Mouse (Mus musculus) stomach, embryonic 14.5 days (tissue): ENCODE results near the gene Hgfac. TPM values are rescaled to one million over a fixed set of nuclear protein-coding genes. Genes with fewer than 3 reads are reported as not detected.

Experiments used
- ATAC-seq: fragments of 200-750 bp; cut with Nextera tagmentation; 2 replicates; pipeline ENCODE4 v1.8.0; 2017; ENCODE audit warnings: low read depth, moderate TSS enrichment; ENCODE audit not compliant: insufficient number of reproducible peaks, insufficient read depth, low FRiP score
- H3K27ac ChIP-seq: fragments of 300-500 bp; sonication (generic); 2 replicates; pipeline ENCODE4 v1.5.1; 2014; ENCODE audit warnings: mild to moderate bottlenecking, low read length, moderate library complexity, mixed read lengths
- H3K27me3 ChIP-seq: fragments of 300-500 bp; sonication (generic); 2 replicates; pipeline ENCODE4 v1.6.1; 2014; ENCODE audit warnings: low read length, control low read depth, mixed read lengths; ENCODE audit not compliant: control insufficient read depth, insufficient read depth
- H3K36me3 ChIP-seq: fragments of 300-500 bp; sonication (generic); 2 replicates; pipeline ENCODE4 v1.6.1; 2014; ENCODE audit warnings: mild to moderate bottlenecking, control low read depth, low read length, moderate library complexity, mixed read lengths; ENCODE audit not compliant: control insufficient read depth, insufficient read depth
- H3K4me1 ChIP-seq: fragments of 300-500 bp; sonication (generic); 2 replicates; pipeline ENCODE4 v1.6.1; 2014; ENCODE audit warnings: low read length, control low read depth, mixed read lengths; ENCODE audit not compliant: control insufficient read depth, insufficient read depth
- H3K4me2 ChIP-seq: fragments of 300-500 bp; sonication (generic); replicated peaks from 2 replicates; pipeline ENCODE4 v1.6.1; 2014; ENCODE audit warnings: low read depth, low read length, control low read depth
- H3K4me3 ChIP-seq: fragments of 300-500 bp; sonication (generic); 2 replicates; pipeline ENCODE4 v1.5.1; 2014; ENCODE audit warnings: low read depth, low read length, control low read depth
- H3K9ac ChIP-seq: fragments of 300-500 bp; sonication (generic); replicated peaks from 2 replicates; pipeline ENCODE4 v1.6.1; 2014; ENCODE audit warnings: low read depth, mild to moderate bottlenecking, control low read depth, low read length, moderate library complexity, mixed read lengths
- H3K9me3 ChIP-seq: fragments of 300-500 bp; sonication (generic); 2 replicates; pipeline ENCODE4 v1.6.1; 2016; ENCODE audit warnings: low read depth, low read length, control low read depth; ENCODE audit not compliant: control insufficient read depth
- WGBS: fragments of 180-500 bp; shearing (Covaris S2); extraction: QIAGEN DNeasy Blood & Tissue Kit; methylation state at CpG from one replicate; pipeline ENCODE4 v1.1.7; 2014; 5-methylcytosine and 5-hydroxymethylcytosine counted together
- polyA plus RNA-seq: library from polyadenylated mRNA; unstranded; fragments of >200 nt; fragmentation: Nextera tagmentation; extraction: Ambion mirVana; gene quantifications from 2 replicates; pipeline ENCODE4 v1.2.1, GENCODE M21; 2014

Gene Hgfac
- 0.58 and 0.84 TPM in 2 replicates for polyA plus RNA-seq

DNA sequence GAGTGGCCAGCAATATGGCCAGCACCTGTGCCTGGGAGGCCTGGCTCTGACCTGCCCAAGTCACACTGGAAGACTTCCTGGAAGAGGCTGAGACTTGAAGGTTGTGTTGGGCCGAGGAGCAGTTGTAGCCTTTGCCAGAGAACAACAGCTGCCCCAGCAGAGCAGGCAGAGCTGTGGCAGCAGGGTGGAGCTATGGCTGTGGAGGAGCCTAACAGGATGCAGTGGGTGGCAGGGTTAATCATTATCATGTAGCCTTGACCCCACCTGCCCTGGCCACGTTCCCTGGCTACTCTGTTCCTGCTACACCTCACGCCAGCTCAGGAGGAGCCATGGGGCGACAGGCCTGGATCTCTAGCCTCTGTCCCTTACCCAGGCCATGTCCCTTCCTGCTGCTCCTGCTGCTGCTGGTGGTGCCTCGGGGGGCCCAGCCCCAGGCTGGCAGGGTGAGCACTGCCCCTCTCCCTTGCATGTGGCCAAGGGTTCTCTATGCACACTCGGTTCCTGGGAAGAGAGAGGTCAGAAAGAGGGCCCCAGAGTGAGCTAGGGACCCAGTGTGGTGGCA, at the start of gene Hgfac:
Gene Hgfac (plus strand): TSS at position 242 of the 562 bp plus-strand sequence.
- Histone ChIP-seq H3K27me3 (no peaks in the 10 kb centered on the region), H3K4me2 (no peak within 1 kb of the TSS), H3K4me1 (no peaks in the 10 kb centered on the region), H3K9me3 (no peaks in the 10 kb centered on the region), H3K27ac (no peak within 1 kb of the TSS), H3K9ac (no peak within 1 kb of the TSS), H3K4me3 (no peak within 1 kb of the TSS), H3K36me3 (no peaks in the 10 kb centered on the region)
- ATAC-seq, result no peak
- WGBS, result 37% methylated on average over 6 of the region's 6 CpGs

DNA sequence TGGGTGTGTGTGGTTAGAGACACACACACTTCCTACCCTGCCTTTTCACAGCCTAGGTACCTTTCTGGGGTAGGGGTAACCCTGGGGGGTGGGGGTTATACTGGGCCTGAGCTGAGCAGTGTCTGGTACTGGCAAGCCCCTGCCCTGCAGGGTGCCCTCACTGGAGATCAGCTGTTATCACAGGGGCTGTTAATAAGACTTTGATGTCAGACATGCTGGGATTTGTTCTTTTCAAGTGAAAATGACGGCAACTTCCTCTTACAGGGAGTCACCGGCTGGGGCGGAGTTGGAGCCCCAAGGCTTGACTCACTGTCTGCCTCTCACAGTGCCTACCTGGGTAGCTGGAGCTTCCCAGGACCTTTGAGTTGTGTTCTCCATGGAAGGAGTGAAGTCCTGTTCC, 42.6 kb upstream of the Hgfac start:
- Histone ChIP-seq H3K9ac (no peak overlapping the region), H3K4me1 (peaks cover 3% of the 10 kb centered on the region; the same call in 1 of the 2 replicates), H3K4me2 (no peak overlapping the region), H3K9me3 (no peaks in the 10 kb centered on the region), H3K4me3 (no peak overlapping the region), H3K36me3 (no peaks in the 10 kb centered on the region; the same call in 1 of the 2 replicates), H3K27ac (no peak overlapping the region), H3K27me3 (no peaks in the 10 kb centered on the region)
- 45% methylated on average over 3 of the region's 3 CpGs for WGBS
- no peak for ATAC-seq

DNA sequence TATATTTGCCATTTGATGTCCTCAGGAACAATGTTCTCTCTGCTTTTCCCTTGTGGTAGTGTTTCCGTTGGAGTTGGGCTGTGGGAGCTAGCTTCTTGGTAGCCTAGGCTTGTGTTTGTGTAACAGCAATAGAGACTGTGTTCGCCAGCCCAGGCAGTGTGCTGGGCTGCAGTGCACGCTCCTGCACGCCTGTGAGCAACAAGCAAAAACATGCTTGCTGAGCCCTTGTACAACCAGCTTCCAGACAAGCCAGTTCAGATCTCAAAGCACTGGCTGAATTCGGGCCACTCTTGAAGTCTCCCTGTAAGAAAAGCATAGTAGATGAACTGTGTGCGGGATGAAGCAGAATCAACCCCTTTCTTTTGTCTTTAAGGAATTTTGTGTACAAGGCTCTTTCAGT, 42.0 kb upstream of the Hgfac start:
- Histone ChIP-seq H3K9me3 (no peaks in the 10 kb centered on the region), H3K9ac (no peak overlapping the region), H3K4me2 (no peak overlapping the region), H3K4me1 (peaks cover 3% of the 10 kb centered on the region; the same call in 1 of the 2 replicates), H3K36me3 (no peaks in the 10 kb centered on the region; the same call in 1 of the 2 replicates), H3K27ac (peak overlapping the region; percentile 73; the same call in 1 of the 2 replicates), H3K4me3 (no peak overlapping the region), H3K27me3 (no peaks in the 10 kb centered on the region)
- WGBS, result 79% methylated on average over 6 of the region's 6 CpGs
- ATAC-seq, result no peak

DNA sequence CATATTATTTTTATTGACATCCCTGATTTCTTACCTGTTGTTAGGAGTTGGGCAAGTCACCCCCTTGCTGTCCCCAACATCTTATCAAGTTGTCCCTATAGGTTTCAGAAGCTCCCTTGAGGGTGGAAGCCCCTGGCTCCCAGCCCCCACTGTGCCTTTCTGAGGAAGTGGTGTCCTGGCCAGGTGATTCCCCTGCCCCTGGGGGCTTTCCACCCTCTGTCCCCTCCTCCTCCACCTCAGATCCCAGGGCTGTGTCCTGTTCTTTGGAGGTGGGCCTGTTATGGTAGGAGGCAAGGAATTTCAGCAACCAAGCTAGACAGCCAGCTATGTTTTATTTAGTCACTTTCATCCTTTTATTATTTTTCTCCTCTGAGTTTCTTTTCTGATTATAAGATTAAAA, 41.0 kb upstream of the Hgfac start:
- H3K27me3 ChIP-seq, result no peaks in the 10 kb centered on the region
- ATAC-seq, result no peak
- H3K9ac ChIP-seq, result no peak overlapping the region
- no peak overlapping the region for H3K4me3 ChIP-seq
- no peaks in the 10 kb centered on the region for H3K9me3 ChIP-seq
- H3K4me1 ChIP-seq, result peaks cover 3% of the 10 kb centered on the region; the same call in 1 of the 2 replicates
- no peaks in the 10 kb centered on the region for H3K36me3 ChIP-seq
- H3K27ac ChIP-seq, result peak overlapping the region; percentile 52; the same call in 1 of the 2 replicates
- no peak overlapping the region for H3K4me2 ChIP-seq

DNA sequence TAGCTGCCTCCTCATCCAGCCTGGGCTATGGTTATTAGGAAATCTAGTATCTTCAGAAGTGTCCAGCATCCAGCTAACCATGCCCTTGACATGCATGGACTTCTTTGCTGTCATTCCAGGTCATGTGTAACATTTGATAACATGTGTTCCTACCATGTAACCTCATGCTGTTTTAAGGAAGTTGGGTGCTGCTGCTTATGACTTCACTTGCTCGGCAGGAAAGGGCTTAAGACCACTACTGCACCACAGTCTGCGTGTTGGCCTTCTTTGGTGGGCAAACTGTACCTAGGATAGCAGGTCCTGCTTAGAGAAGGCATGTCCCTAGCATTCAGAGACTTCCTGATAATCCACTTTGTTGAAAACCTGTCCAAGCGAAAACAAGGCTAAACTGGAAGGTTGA, 40.2 kb upstream of the Hgfac start:
- no peak overlapping the region for H3K27ac ChIP-seq
- H3K4me2 ChIP-seq, result no peak overlapping the region
- ATAC-seq, result no peak
- peaks cover 3% of the 10 kb centered on the region; the same call in 1 of the 2 replicates for H3K4me1 ChIP-seq
- H3K36me3 ChIP-seq, result no peaks in the 10 kb centered on the region
- no peak overlapping the region for H3K9ac ChIP-seq
- WGBS, result 77% methylated on average over 3 of the region's 3 CpGs
- no peaks in the 10 kb centered on the region for H3K27me3 ChIP-seq
- no peak overlapping the region for H3K4me3 ChIP-seq
- H3K9me3 ChIP-seq, result no peaks in the 10 kb centered on the region

DNA sequence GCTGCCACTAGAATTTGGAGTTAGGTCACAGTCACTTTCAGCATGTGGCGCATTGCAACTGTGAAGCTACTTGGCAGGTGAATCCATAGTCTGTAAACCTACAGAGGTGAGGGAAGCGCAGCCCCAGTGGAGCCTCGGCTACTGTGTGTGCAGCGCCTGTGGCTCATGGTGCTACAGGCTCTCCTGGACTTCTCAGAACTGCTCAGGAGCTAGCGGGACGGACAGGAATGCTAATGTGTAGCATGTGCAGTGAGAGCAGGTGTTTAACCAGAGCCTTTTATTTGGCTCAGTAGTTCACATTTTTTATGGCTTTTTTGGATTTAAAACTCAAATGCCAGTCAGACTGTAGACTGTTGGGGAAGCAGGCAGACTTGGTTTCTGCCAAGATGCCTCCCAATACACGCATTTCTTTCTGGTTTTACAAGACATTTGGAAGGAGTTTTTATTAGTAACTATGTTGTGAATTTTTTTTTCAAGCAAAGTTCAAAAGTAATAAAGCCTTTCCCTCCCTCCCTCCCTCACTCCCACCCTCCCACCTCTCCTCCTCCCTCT, 37.6 kb upstream of the Hgfac start:
- no peaks in the 10 kb centered on the region; the same call in 1 of the 2 replicates for H3K36me3 ChIP-seq
- no peaks in the 10 kb centered on the region for H3K27me3 ChIP-seq
- no peaks in the 10 kb centered on the region for H3K9me3 ChIP-seq
- H3K27ac ChIP-seq, result no peak overlapping the region
- no peak overlapping the region for H3K9ac ChIP-seq
- no peaks in the 10 kb centered on the region for H3K4me1 ChIP-seq
- no peak for ATAC-seq
- H3K4me2 ChIP-seq, result no peak overlapping the region
- H3K4me3 ChIP-seq, result no peak overlapping the region
- 77% methylated on average over 7 of the region's 7 CpGs for WGBS

DNA sequence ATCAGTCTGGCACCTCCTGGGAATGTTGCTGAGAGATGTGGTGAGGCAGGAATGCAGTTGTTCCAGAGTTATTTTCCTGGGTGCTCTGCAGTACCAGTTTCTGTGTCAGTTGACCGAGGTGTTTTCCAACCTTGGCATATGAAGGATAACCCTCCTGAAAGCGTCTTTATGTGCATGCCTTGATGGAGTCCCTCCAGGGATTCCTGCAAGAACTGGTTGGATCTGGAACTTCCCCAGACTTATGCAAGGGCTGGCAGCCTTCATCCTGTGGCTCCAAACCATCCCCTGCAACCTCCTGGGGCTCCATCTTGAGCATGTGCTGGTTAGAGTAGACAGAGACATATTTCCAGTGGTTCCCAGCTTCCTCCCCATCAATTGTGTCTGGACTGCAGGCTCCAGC, 36.5 kb upstream of the Hgfac start:
- Histone ChIP-seq H3K4me1 (no peaks in the 10 kb centered on the region), H3K4me2 (no peak overlapping the region), H3K9ac (no peak overlapping the region), H3K4me3 (no peak overlapping the region), H3K36me3 (no peaks in the 10 kb centered on the region; the same call in 1 of the 2 replicates), H3K27me3 (no peaks in the 10 kb centered on the region), H3K9me3 (no peaks in the 10 kb centered on the region), H3K27ac (no peak overlapping the region)
- ATAC-seq, result no peak
- 100% methylated on average over 2 of the region's 2 CpGs for WGBS

DNA sequence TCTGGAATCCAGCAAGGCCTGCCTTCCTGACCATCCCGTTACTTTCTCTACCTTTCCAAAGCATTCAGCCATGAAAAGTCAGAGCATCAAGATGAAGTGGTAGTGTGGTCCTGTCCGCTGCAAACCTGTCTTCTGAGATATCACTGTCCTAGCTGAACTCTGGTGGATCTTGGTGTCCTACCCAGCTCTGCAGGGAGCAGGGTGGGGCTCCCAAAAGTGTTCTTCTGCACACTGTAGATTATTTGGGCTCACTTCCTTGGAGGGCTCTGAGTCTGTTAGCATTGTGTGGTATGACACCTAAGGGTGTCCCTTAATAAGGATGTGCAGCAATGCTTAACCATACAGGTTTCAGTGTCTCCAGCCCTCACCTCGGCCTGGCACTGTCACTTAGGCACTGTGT, 35.6 kb upstream of the Hgfac start:
- H3K4me2 ChIP-seq, result no peak overlapping the region
- H3K27ac ChIP-seq, result no peak overlapping the region
- WGBS, result 91% methylated on average over 3 of the region's 3 CpGs
- no peaks in the 10 kb centered on the region for H3K4me1 ChIP-seq
- no peaks in the 10 kb centered on the region for H3K9me3 ChIP-seq
- H3K27me3 ChIP-seq, result no peaks in the 10 kb centered on the region
- no peak for ATAC-seq
- H3K36me3 ChIP-seq, result no peaks in the 10 kb centered on the region; the same call in 1 of the 2 replicates
- no peak overlapping the region for H3K4me3 ChIP-seq
- H3K9ac ChIP-seq, result no peak overlapping the region

DNA sequence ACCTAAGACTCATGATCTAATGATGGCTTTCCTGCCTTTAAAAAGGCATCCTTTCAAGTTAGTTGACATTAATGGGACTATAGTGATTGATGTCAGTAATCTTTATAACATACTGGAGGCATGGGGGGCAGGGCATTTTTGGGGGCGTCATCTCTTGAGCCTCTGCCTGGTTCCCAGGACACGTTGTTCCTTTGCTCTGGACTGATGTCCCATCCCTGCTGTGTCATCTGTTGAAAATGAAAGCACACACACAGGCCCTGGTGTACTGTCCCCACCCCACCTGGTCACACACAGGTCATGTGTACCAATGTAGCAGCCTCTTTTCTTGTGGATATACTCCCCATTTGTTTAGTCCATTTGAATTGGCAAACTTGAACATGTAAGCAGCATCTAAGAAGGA, 34.7 kb upstream of the Hgfac start:
- no peak for ATAC-seq

More for the DNA sequence above, 34.7 kb upstream of the Hgfac start:
- H3K4me1 ChIP-seq, result no peaks in the 10 kb centered on the region
- WGBS, result 63% methylated on average over 2 of the region's 2 CpGs
- no peak overlapping the region for H3K4me2 ChIP-seq
- no peak overlapping the region for H3K27ac ChIP-seq
- H3K36me3 ChIP-seq, result peaks cover 3% of the 10 kb centered on the region; the same call in 1 of the 2 replicates
- H3K9ac ChIP-seq, result no peak overlapping the region
- no peaks in the 10 kb centered on the region for H3K9me3 ChIP-seq
- no peak overlapping the region for H3K4me3 ChIP-seq
- no peaks in the 10 kb centered on the region for H3K27me3 ChIP-seq
